Mouse (Mus musculus): Measurements from ENCODE around the gene Fyttd1.
"Not testable (repeated sequence)": the region's sequence is repeated elsewhere in the genome, so short reads cannot be mapped to it uniquely, and the experiment has no call there.

Fyttd1 gene

GRCm38 (mm10) chr16:32877343-32878156 lies at the start of gene Fyttd1, which contains the start of gene Rubcn:
TSS of gene Fyttd1 (plus strand) at chr16:32877500.
TSS of gene Rubcn (minus strand) at chr16:32877766.
- in situ Hi-C loops (cut with MseI, MboI), result no loop called here

DNA sequence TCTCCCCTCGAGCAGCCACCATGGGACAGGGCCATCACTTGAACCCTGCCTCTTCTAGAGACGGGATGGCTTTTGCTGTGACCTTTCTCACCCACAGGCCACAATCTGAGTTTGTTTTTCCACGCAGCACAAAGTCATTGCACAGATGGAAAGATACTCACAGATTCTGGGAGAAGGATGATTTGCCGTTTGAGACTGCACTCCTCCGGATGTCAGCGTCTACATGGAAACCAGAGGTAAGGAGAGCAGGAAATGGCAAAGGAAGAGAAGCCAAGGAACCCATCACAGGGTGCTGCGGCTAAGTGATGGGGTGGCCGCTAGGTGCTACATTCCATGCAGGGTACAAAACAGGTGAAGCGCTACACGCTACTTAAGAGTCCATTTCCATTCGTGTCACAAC lies 48.2 kb upstream of the Fyttd1 start:
- in situ Hi-C loops (cut with MseI, MboI), result no loop called here

- in situ Hi-C loops (cut with MseI, MboI), result no loop called here
Observed at GRCm38 (mm10) chr16:32831501-32831900, 45.8 kb upstream of the Fyttd1 start.

GRCm38 (mm10) chr16:32847103-32847502 lies 30.2 kb upstream of the Fyttd1 start:
- in situ Hi-C loops (cut with MseI, MboI), result no loop called here

DNA sequence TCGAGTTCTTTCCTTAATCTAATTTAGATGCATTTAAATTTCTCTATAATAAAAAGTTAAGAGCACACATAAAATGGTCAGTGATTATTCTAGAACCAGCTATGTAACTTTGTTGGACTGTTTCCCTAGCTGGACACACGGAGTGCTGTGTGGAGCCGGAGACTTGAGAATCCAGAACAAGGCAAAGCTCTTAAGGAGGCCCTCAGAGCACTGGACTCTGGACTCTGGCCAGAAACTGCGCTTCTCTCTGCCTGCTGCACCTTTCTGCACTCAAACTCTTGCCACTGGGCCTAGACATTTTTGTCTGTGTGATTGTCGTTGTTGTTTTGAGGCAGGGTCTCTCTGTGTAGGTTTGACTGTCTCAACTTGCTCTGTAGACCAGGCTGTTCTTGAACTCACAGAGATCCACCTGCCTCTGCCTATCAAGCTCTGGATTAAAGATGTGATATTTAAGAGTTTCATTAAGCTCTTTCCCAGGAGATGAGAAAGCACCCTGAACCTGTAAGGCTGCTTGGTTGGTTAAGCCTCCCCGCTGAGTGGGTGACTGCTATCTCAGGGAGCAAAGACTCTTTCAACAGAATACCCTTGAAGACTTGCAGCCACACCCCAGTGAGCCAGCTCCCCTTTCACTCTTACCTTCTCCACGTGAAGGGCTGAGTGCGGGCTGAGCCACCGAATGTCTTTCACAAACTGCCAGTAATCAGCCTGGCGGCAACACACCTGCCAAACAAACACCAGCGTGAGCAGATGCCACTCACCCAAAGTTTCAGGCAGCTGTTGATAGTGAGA lies 28.1 kb upstream of the Fyttd1 start:
- in situ Hi-C loops (cut with MseI, MboI), result no loop called here

GRCm38 (mm10) chr16:32853492-32854049 lies 23.7 kb upstream of the Fyttd1 start:
- in situ Hi-C loops (cut with MseI, MboI), result no loop called here

DNA sequence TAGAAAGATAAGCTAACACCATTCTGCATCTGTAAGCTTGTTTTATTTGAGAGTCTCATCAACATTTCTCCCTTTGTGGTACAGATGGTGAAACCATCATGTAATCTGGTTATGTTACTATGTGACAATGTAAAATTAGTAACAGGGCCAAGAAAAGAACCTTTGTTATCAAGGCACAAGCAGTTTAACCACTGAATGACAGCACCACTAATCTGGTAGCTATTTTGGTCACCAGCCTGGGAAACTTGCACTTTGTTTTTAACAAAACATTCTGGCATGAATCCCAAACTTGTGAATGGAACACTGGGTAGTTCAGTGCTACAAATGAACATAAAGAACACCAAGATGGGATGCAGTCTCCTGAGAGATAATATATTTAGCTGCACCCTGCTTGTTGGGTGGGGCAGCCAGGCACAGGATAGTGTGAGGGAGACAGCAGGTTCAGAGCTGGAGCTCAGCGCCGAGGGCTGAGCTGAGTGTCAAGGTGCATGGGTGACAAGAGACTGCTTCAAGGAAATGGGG lies 23.2 kb upstream of the Fyttd1 start:
- in situ Hi-C loops (cut with MseI, MboI), result no loop called here

DNA sequence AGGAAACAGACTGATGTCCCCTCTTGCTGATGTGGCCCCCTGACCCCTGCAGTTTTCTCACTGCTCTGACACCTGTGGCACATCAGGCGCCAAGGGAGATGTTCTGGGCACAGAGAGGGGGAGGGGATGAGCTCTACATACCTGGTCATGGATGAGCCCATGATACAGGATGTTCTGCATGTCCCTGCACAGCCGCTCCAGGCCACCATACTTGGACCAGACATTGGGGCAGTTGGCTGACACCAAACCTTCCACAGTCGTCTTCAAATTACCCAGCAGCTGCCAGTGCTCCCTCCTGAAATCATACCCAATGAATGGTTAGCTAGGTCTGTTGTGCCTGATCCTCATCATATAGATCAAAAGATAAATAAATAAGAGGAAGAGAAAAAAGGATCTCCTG lies 20.5 kb upstream of the Fyttd1 start:
- in situ Hi-C loops (cut with MseI, MboI), result no loop called here

DNA sequence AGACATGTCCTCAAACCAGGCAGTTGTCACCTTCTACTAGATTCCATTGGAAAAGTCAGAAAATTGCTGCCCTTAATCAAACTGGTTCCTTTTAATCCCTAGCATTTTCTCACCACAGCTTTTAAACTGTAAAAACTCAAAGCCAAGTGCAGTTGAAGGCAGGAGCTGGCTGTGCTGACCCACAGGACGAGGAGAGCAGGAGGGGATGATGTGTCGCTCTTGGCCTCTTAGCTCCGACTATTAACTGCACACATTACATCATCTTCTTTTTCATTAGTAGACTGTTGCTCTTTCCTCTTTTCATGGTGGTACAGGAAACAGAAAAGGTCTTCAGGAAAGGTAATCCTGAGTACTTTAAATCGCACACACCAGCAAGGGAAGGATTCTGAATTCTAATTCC lies 18.9 kb upstream of the Fyttd1 start:
- in situ Hi-C loops (cut with MseI, MboI), result no loop called here

DNA sequence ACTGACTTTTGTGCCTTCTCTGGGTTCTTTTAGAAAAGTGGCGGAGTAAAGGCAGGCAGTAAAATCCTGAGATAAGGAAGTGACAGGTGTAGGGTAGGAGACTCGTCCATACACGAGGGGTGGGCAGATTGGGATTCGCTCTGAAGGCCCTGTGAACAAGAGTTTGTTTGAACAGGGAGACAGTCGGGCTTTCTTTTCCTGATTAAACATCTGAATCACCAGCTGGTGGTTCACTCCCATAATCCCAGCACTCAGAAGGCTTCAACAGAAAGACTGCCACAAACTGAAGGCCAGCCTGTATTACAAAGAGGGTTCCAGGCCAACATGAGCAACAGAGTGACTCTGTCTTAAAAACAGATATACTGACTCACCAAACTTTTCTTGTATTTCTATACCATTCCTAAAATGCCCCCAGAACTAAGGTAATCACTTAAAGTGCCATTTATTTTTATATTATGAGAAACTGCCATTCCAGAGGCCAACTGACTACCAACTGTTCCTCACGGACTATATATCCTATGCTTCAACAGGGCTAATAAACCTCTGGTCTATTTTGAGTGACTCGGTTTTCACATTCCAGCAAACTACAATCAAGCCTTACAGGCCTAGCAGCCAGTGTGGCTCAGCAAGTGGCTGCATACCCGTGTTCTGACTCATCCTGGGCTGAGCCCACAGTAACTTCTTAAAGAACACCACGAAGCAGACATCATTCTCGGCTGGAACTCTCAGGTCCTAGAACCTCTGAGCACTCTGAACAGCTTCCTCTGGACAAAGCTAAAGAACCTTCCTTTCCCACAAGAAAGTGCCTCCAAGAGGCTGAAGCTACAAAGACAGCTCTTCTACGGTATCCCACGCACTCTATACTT lies 18.3 kb upstream of the Fyttd1 start:
- in situ Hi-C loops (cut with MseI, MboI), result no loop called here

GRCm38 (mm10) chr16:32861813-32862385 lies 15.4 kb upstream of the Fyttd1 start:
- in situ Hi-C loops (cut with MseI, MboI), result no loop called here

GRCm38 (mm10) chr16:32865401-32865800 lies 11.9 kb upstream of the Fyttd1 start:
- in situ Hi-C loops (cut with MseI, MboI), result no loop called here

DNA sequence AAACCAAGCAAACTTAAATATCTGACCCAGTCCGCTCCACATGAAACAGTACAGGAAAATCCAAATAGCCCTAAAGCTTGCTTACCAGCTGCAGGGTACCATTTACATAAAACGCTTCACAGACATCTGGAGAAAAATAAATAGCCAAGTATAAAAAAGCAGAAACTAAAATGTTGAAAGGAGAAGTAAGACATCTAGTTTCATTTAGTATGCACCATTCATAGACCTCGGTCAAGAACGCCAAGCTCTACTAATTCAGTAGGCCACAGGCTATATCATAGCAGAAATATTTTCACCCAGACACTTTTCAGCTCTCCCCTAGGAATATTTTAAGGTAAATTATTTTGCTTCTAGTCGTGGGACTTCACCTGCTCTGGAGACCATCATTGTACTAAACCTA lies 10.6 kb upstream of the Fyttd1 start:
- in situ Hi-C loops (cut with MseI, MboI), result no loop called here

GRCm38 (mm10) chr16:32867919-32868552 lies 9.3 kb upstream of the Fyttd1 start:
- in situ Hi-C loops (cut with MseI, MboI), result no loop called here

DNA sequence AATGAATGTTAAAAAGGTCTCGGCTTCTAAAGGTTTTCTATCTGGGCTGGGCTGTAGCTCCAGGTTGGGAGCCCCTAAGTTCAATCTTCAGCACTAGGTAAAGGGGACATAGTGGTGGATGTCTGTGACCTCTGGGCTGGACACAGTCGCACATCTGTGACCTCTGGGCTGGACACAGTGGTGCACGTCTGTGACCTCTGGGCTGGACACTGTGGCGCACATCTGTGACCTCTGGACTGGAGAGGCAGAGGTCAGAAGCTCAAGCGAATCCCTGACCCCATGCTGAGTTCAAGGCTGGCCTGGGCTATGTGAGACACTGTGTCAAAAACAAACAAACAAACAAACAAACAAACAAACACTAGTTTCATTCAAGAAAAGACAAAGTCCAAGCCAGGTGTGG lies 7.1 kb upstream of the Fyttd1 start:
- in situ Hi-C loops (cut with MseI, MboI), result no loop called here

GRCm38 (mm10) chr16:32873366-32873765 lies 3.9 kb upstream of the Fyttd1 start:
- in situ Hi-C loops (cut with MseI, MboI), result no loop called here

DNA sequence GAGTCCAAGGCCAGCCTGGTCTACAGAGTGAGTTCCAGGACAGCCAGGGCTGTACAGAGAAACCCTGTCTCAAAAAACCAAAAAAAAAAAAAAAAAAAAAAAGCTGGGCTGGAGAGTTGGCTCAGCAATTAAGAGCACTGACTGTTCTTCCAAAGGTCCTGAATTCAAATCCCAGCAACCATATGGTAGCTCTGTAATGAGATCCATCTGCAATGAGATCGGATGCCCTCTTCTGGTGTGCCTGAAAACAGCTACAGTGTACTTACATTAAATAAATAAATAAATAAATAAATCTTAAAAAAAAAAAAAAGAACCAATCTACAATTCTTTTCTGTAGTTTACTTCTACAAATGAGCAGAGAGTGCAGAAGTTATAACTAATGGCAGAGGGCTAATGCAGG lies 2.0 kb upstream of the Fyttd1 start:
- in situ Hi-C loops (cut with MseI, MboI), result not testable (repeated sequence)

DNA sequence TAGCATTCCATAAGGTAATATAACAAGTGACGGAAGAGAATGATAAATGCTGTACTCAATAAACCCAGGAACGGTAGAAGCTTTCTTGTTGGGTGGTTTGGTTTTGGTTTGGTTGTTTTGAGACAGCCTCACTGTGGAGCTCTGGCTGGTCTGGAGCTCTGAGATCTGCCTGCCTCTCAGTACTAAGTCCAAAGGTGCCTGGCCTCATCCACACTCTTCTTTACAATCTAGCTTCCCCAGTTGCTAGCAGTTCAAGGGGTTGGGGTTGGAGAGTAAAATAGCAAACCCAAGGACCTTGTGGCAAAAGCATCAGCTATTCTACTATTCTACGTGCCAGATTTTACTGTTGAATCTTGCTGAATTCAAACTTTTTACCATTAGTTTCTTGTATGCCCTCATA lies 1.5 kb upstream of the Fyttd1 start:
- in situ Hi-C loops (cut with MseI, MboI), result no loop called here

GRCm38 (mm10) chr16:32876831-32877230 lies 469 bp upstream of the Fyttd1 start:
- in situ Hi-C loops (cut with MseI, MboI), result no loop called here

DNA sequence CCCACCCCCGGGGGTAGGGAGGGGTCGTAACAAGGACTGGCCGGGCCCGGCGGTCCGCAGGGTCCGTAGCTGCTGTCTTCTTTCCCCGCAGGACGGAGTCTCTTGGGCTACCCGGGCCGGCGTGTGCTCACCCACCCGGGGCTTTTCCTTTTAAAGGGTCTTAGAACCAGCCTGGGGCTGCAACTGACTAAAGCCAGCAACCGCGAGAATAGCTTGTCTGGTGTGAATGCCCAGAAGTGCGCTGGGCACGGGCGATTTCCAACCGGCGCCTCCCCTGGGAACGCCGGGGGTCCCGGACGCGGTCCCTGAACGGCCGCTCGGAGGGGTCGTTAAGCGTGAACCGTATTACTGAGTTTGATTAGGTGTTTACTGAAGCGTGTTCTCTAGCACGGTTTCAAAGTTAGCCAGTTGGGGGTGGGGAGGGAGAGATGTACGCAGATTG lies 878 bp downstream of the Fyttd1 start:
- in situ Hi-C loops (cut with MseI, MboI), result no loop called here
